Mouse (Mus musculus): Measurements from ENCODE around the gene Parp3. TPM values are rescaled to one million over a fixed set of nuclear protein-coding genes. Genes with fewer than 3 reads are reported as not detected.

The Parp3 gene
- polyA plus RNA-seq, 1 experiment: 1.2 TPM

GRCm38 (mm10) chr9:106429221-106430014 lies 47.3 kb downstream of the Parp3 start, which contains the start of gene Rpl29:
Rpl29 (plus strand) TSS chr9:106429454.
- TF ChIP-seq GATA1 (IDR thresholded peaks at IDR 0.05; ENCODE audit: low read length): no peak

GRCm38 (mm10) chr9:106428719-106429220 lies 48.0 kb downstream of the Parp3 start:
- no peak for TF ChIP-seq GATA1 (IDR thresholded peaks at IDR 0.05; ENCODE audit: low read length)

DNA sequence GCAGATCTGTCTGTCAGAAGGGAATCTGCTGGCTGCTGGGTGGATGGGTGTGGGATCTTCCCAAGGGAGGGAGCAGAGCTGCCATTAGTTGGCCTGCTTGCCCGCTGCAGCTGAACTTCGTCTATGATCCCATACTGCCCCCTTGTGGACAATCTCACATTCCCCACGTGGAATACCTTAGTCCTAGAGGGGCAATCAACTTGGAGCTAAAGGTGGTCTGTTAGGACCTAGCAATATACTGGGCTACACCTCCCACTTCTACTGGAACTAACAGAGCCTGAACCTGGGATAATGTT lies 54.9 kb downstream of the Parp3 start:
- no peak for TF ChIP-seq GATA1 (IDR thresholded peaks at IDR 0.05; ENCODE audit: low read length)

GRCm38 (mm10) chr9:106421033-106421864 lies 55.5 kb downstream of the Parp3 start:
- no peak for TF ChIP-seq GATA1 (IDR thresholded peaks at IDR 0.05; ENCODE audit: low read length)

- no peak for TF ChIP-seq GATA1 (IDR thresholded peaks at IDR 0.05; ENCODE audit: low read length)
These were observed 56.1 kb downstream of the Parp3 start for GRCm38 (mm10) chr9:106420608-106421007.

Other genes with a start within 250 kb of the Parp3 start
- 7.8 TPM in 2 replicates for gene Alas1, start 228.3 kb downstream of the Parp3 start, polyA plus RNA-seq (2012)
- 9.9 and 20.0 TPM in 2 replicates for gene Poc1a, start 195.9 kb downstream of the Parp3 start, polyA plus RNA-seq (2012)
- 15.7 and 17.4 TPM in 2 replicates for gene Dusp7, start 108.3 kb downstream of the Parp3 start, polyA plus RNA-seq (2012)
- 40.2 and 40.6 TPM in 2 replicates for gene Rpl29, start 47.5 kb downstream of the Parp3 start, polyA plus RNA-seq (2012)
- gene Acy1, start 38.6 kb downstream of the Parp3 start, polyA plus RNA-seq (2012): 15.0 and 24.3 TPM in 2 replicates
- gene Abhd14b, start 29.5 kb downstream of the Parp3 start, polyA plus RNA-seq (2012): 1.1 and 1.5 TPM in 2 replicates
- gene Abhd14a, start 29.3 kb downstream of the Parp3 start, polyA plus RNA-seq (2012): 13.6 and 24.5 TPM in 2 replicates
- 17.6 and 22.6 TPM in 2 replicates for gene Pcbp4, start 23.7 kb downstream of the Parp3 start, polyA plus RNA-seq (2012)
- gene Gpr62, start 11.0 kb downstream of the Parp3 start, polyA plus RNA-seq (2012): not detected in 2 replicates
- gene Rrp9, start 986 bp downstream of the Parp3 start, polyA plus RNA-seq (2012): 440 and 496 TPM in 2 replicates
- not detected in 2 replicates for gene Iqcf1, start 23.0 kb upstream of the Parp3 start, polyA plus RNA-seq (2012)
- not detected in 2 replicates for gene Iqcf5, start 37.6 kb upstream of the Parp3 start, polyA plus RNA-seq (2012)
- gene Iqcf3, start 84.7 kb upstream of the Parp3 start, polyA plus RNA-seq (2012): not detected in 2 replicates
- not detected in 2 replicates for gene Iqcf4, start 94.0 kb upstream of the Parp3 start, polyA plus RNA-seq (2012)
- not detected in 2 replicates for gene Iqcf6, start 149.6 kb upstream of the Parp3 start, polyA plus RNA-seq (2012)
- not detected in 2 replicates for gene Grm2, start 179.1 kb upstream of the Parp3 start, polyA plus RNA-seq (2012)
- 47.2 and 52.5 TPM in 2 replicates for gene Tex264, start 209.0 kb upstream of the Parp3 start, polyA plus RNA-seq (2012)

Data from G1E-ER4 (cell line).